Mouse (Mus musculus) midbrain, embryonic 14.5 days (tissue): ENCODE data around the gene Anxa8. TPM values are rescaled to one million over a fixed set of nuclear protein-coding genes. Genes with fewer than 3 reads are reported as not detected.

Source experiments
- ATAC-seq: fragments of 200-750 bp; cut with Nextera tagmentation; 2 replicates; pipeline ENCODE4 v1.8.0; 2017; ENCODE audit warnings: moderate number of reproducible peaks, moderate library complexity; ENCODE audit not compliant: low FRiP score, low TSS enrichment
- DNase-seq: peaks from one replicate; pipeline ENCODE4 v3.0.0-alpha.2; 2015
- H3K27ac ChIP-seq: fragments of 300-500 bp; sonication (generic); replicated peaks from 2 replicates; pipeline ENCODE4 v1.5.1; 2014; ENCODE audit warnings: mild to moderate bottlenecking, low read depth, low read length, moderate library complexity
- H3K27me3 ChIP-seq: fragments of 300-500 bp; sonication (generic); 2 replicates; pipeline ENCODE4 v1.6.1; 2014; ENCODE audit warnings: low read length, control low read depth, mixed read lengths; ENCODE audit not compliant: control insufficient read depth, insufficient read depth
- H3K36me3 ChIP-seq: fragments of 300-500 bp; sonication (generic); 2 replicates; pipeline ENCODE4 v1.6.1; 2014; ENCODE audit warnings: low read length, control low read depth; ENCODE audit not compliant: control insufficient read depth, insufficient read depth
- H3K4me1 ChIP-seq: fragments of 300-500 bp; sonication (generic); 2 replicates; pipeline ENCODE4 v1.6.1; 2014; ENCODE audit warnings: mild to moderate bottlenecking, antibody characterized with exemption, low read length, control low read depth; ENCODE audit not compliant: control insufficient read depth, insufficient read depth
- H3K4me2 ChIP-seq: fragments of 300-500 bp; sonication (generic); 2 replicates; pipeline ENCODE4 v1.6.1; 2014; ENCODE audit warnings: mild to moderate bottlenecking, low read length, moderate library complexity
- H3K4me3 ChIP-seq: fragments of 300-500 bp; sonication (generic); replicated peaks from 2 replicates; pipeline ENCODE4 v1.5.1; 2014; ENCODE audit warnings: low read depth, low read length
- H3K9ac ChIP-seq: fragments of 300-500 bp; sonication (generic); replicated peaks from 2 replicates; pipeline ENCODE4 v1.6.1; 2014; ENCODE audit warnings: mild to moderate bottlenecking, low read length, moderate library complexity
- H3K9me3 ChIP-seq: fragments of 300-500 bp; sonication (generic); 2 replicates; pipeline ENCODE4 v1.6.1; 2016; ENCODE audit warnings: low read length, control low read depth, mixed read lengths; ENCODE audit not compliant: control insufficient read depth
- WGBS: fragments of 180-500 bp; shearing (Covaris S2); extraction: QIAGEN DNeasy Blood & Tissue Kit; methylation state at CpG from one replicate; pipeline ENCODE4 v1.1.7; 2014; 5-methylcytosine and 5-hydroxymethylcytosine counted together
- polyA plus RNA-seq: library from polyadenylated mRNA; unstranded; fragments of >200 nt; fragmentation: Nextera tagmentation; extraction: Ambion mirVana; gene quantifications from 2 replicates; pipeline ENCODE4 v1.2.1, GENCODE M21; 2014

Gene Anxa8
- polyA plus RNA-seq, 1 experiment from 2014 or later: not detected

DNA sequence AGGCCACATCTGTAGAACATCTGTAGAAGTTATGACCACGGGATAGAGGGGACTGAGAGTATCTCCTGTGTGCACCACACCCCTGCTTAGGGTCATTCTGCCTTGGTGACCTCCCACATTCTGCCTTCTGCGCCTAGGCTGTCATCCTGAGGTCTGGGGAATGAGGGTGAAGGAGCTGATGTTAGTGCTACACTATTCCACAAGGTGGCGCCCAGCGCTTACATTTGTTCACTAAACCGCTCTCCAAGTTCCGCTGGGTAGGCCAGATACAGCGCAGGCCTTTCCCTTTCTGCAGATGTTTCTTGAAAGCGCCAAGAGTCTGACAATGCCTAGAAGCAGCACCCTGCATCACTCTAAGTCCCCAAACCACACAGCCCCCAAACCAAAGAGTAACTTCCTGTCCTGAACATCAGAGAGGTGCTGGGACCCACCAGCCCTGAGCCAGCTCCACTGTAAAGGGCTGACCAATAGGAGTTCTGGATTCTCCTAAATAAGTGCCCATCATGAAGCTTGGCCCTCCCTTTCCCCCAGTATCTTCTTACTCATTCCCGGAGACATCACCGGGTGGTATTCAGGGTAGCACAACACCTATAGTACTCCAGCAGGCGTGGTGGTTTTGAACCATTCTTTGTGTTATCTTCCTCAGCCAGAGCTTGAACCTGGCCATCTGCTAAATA lies 5.3 kb upstream of the Anxa8 start:
- ATAC-seq (peak; percentile 79), DNase-seq (peak; percentile 96)
- Histone ChIP-seq H3K36me3 (no peaks in the 10 kb centered on the region), H3K4me3 (no peak overlapping the region), H3K9ac (no peak overlapping the region), H3K9me3 (no peaks in the 10 kb centered on the region), H3K4me1 (no peaks in the 10 kb centered on the region), H3K4me2 (no peak overlapping the region), H3K27me3 (no peaks in the 10 kb centered on the region), H3K27ac (no peak overlapping the region)
- WGBS: 11% methylated on average over 11 of the region's 11 CpGs

DNA sequence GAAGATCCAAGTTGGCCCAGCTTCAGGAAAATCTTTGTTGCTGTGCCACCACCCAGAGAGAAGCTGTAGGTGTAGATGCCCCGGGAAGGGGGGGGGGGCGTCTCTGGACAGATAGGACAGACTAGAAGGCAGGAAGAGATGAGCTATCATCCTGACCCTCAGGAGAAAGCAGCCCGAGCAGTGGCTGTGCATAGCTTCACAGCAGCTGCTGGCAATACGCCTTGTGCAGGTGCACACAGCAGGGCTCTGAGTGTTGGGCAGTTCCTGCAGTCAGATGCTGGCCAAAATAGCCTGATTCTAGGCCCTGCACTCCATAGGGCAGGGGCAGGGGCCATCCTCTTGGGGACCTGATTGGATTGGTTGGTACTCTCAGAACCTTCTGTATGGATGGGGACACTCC lies 1.0 kb downstream of the Anxa8 start:
- H3K36me3 ChIP-seq: no peaks in the 10 kb centered on the region
- ATAC-seq (no peak), DNase-seq (no peak)
- H3K27ac ChIP-seq: no peak overlapping the region
- no peak overlapping the region for H3K4me2 ChIP-seq
- H3K4me1 ChIP-seq: no peaks in the 10 kb centered on the region
- H3K9me3 ChIP-seq: no peaks in the 10 kb centered on the region
- WGBS: 79% methylated on average over 4 of the region's 4 CpGs
- H3K4me3 ChIP-seq: no peak overlapping the region
- no peak overlapping the region for H3K9ac ChIP-seq
- H3K27me3 ChIP-seq: no peaks in the 10 kb centered on the region

DNA sequence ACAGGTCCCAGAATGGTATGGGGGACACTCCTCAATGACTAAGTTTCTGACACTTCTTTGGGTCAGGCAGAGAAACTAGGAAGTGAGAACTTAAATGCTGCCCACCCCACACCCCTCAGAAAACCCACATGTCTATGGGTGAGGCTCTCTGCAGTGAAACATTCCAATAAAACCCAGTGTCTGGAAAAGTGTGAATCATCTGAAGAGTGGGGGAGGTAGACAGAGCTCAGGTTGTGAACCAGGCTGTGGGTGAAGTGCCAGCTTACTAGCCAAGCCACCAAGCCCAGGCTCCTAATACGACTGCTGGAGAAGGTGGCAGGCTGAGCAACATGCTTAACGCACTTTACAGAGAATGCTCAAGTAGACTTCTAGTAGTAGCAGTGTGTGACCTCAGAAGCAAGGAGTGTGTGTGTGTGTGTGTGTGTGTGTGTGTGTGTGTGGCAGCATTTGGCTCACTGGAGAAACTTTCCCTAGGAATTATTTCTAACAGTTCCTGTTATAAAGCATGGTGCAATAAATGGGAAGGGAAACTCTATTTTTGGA lies 2.1 kb downstream of the Anxa8 start:
- Histone ChIP-seq H3K4me1 (no peaks in the 10 kb centered on the region), H3K4me2 (no peak overlapping the region), H3K9me3 (no peaks in the 10 kb centered on the region), H3K9ac (no peak overlapping the region), H3K27ac (no peak overlapping the region), H3K4me3 (no peak overlapping the region), H3K36me3 (no peaks in the 10 kb centered on the region), H3K27me3 (no peaks in the 10 kb centered on the region)
- DNase-seq (no peak), ATAC-seq (no peak)
- WGBS: 91% methylated on average over 2 of the region's 2 CpGs

DNA sequence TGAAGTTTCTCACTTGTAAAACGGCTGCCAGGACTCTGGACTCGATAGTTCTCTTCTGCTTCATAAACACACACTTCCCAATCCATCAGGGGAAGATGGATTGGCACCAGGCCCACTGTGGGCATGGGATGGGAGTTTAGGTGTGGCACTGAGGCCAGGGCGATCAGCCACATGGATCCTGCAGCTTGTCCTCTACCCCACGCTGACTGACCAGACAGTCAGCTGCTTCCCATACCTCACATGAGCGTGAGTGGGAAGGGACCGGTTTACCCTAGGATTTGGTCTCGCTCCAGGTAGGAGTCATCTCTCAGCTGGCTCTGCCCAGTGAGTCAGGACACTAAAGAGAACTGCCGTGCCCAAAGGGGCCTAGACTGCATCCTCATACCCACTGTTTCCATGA lies 4.0 kb downstream of the Anxa8 start:
- H3K4me1 ChIP-seq: no peaks in the 10 kb centered on the region
- ATAC-seq: no peak
- no peak overlapping the region for H3K27ac ChIP-seq
- H3K4me3 ChIP-seq: no peak overlapping the region
- H3K9me3 ChIP-seq: no peaks in the 10 kb centered on the region
- no peak overlapping the region for H3K9ac ChIP-seq
- no peaks in the 10 kb centered on the region for H3K36me3 ChIP-seq
- no peaks in the 10 kb centered on the region for H3K27me3 ChIP-seq
- WGBS: 91% methylated on average over 8 of the region's 8 CpGs
- no peak overlapping the region for H3K4me2 ChIP-seq
- no peak for DNase-seq

DNA sequence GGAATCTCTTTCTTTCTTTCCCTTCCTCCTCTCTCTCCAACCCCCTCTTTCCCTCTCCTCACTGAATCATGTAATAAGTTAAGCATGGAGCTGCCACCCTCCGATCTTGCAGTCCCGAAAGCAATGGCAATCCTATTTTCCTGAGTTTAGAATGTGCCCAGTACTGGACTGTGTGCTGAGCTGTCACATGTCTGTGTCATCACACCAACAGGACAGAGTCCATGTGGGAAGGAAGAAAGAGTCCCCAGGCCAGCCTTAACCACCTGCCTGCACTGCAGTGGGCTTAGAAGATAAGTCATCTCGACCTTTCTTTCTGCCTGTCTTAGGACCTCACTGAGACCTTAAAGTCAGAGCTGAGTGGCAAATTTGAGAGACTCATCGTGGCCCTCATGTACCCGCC lies 5.7 kb downstream of the Anxa8 start:
- no peaks in the 10 kb centered on the region for H3K36me3 ChIP-seq
- no peaks in the 10 kb centered on the region for H3K9me3 ChIP-seq
- H3K4me3 ChIP-seq: no peak overlapping the region
- ATAC-seq: no peak
- H3K4me2 ChIP-seq: no peak overlapping the region
- DNase-seq: no peak
- H3K4me1 ChIP-seq: no peaks in the 10 kb centered on the region
- H3K9ac ChIP-seq: no peak overlapping the region
- 89% methylated on average over 5 of the region's 5 CpGs for WGBS
- no peak overlapping the region for H3K27ac ChIP-seq
- H3K27me3 ChIP-seq: no peaks in the 10 kb centered on the region

DNA sequence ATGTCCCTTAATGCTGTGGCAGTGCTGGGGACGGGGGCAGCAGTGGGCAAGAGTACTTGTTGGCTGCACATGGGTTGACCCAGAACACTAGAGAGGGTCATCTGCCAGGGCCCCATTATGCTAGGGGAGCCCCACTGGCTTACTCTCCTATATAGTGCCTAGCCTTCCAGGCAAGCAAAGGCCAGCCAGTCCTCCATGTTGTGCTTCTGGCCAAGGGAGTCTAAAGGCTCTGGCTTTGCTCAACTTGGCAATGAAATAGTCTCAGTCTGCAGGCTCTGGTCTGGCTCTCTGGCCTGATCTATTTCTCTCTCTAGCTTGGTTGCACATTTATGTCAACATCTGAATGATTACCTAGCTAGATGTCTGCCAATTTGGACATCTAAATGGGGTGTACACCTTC lies 7.1 kb downstream of the Anxa8 start:
- ATAC-seq: no peak
- no peak overlapping the region for H3K4me3 ChIP-seq
- no peak overlapping the region for H3K27ac ChIP-seq
- H3K27me3 ChIP-seq: no peaks in the 10 kb centered on the region
- H3K4me1 ChIP-seq: no peaks in the 10 kb centered on the region
- WGBS: 85% methylated on average over 1 of the region's 1 CpGs
- H3K9me3 ChIP-seq: no peaks in the 10 kb centered on the region
- H3K4me2 ChIP-seq: no peak overlapping the region
- H3K36me3 ChIP-seq: no peaks in the 10 kb centered on the region
- no peak overlapping the region for H3K9ac ChIP-seq
- DNase-seq: no peak

DNA sequence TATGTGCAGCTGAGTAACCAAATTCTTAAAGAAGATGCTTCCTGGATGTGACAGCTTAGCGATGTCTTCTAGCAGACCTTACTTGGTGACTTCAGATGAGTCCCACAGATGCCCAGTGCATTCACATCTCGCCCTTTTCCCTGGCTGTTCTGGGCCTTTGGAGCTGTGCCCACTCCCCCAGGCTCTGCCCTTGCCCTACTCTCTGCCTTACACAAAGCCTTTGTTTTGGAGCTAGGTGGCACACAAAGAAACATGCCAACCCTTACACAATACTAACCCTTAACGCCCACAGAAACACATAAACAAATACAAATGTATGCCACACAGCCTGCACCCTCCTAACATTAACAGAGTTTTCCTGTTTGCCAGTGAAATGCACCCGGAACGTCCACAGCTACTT lies 10.4 kb downstream of the Anxa8 start:
- DNase-seq (no peak), ATAC-seq (no peak)
- H3K27me3 ChIP-seq: no peaks in the 10 kb centered on the region
- no peak overlapping the region for H3K9ac ChIP-seq
- no peak overlapping the region for H3K4me2 ChIP-seq
- H3K36me3 ChIP-seq: no peaks in the 10 kb centered on the region
- H3K4me1 ChIP-seq: no peaks in the 10 kb centered on the region
- 85% methylated on average over 5 of the region's 5 CpGs for WGBS
- no peak overlapping the region for H3K27ac ChIP-seq
- H3K4me3 ChIP-seq: no peak overlapping the region
- no peaks in the 10 kb centered on the region for H3K9me3 ChIP-seq

DNA sequence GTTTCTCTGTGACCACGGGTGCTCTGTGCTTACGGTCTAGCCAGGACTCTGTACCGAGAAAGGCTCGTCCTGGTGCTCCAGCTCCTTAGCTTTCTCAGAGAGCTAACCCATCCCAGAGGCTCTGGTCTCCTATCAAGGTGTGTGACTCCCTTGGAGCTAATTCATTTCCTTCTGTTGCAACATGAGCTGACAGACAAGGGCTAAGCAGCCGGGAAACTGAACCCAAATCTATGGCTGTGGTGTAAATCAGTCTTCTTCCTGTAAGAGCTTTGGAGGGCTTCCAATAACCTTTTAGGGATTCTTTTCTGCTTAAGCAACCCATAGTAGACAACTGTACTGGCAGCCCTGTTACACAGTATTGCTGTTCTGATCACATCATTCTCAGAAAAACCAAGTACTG lies 16.8 kb downstream of the Anxa8 start, which contains the start of gene A630023A22Rik:
Gene A630023A22Rik (minus strand): TSS at position 154 of the 400 bp plus-strand sequence.
- Histone ChIP-seq H3K36me3 (no peaks in the 10 kb centered on the region), H3K4me1 (no peaks in the 10 kb centered on the region), H3K9ac (no peak within 1 kb of the TSS), H3K4me3 (no peak within 1 kb of the TSS), H3K9me3 (no peaks in the 10 kb centered on the region), H3K4me2 (no peak within 1 kb of the TSS), H3K27me3 (no peaks in the 10 kb centered on the region), H3K27ac (no peak within 1 kb of the TSS)
- DNase-seq (no peak), ATAC-seq (no peak)
- 88% methylated on average over 5 of the region's 5 CpGs for WGBS

DNA sequence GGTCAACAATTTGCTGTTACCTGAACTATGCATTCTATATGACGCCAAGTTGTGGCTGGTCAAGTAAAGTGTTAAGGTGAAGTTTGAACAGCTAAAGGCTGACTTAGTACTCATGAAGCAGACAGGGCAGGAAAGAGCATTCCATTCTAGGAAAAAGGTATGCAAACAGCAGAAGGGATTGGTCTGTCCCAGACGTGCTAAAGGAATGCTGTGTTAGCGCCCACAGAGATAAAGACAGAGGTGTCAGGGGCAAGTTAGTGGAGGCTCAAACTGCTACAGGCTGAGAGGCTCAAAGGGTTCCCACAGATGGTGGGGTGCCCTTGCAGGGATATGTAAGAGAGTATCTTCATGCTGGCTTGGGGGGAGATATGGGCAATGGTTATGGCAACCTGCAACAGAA lies 18.1 kb downstream of the Anxa8 start:
- Histone ChIP-seq H3K27ac (no peak overlapping the region), H3K36me3 (no peaks in the 10 kb centered on the region), H3K4me2 (no peak overlapping the region), H3K4me1 (no peaks in the 10 kb centered on the region), H3K9me3 (no peaks in the 10 kb centered on the region), H3K4me3 (no peak overlapping the region), H3K27me3 (no peaks in the 10 kb centered on the region), H3K9ac (no peak overlapping the region)
- WGBS: 89% methylated on average over 3 of the region's 3 CpGs
- ATAC-seq (no peak), DNase-seq (no peak)
